Comparison of ENCODE assay signal across 8 mouse cellular contexts in genomic region chr7:24400082-24400452, GRCm38 (mm10). TPM values are rescaled to one million over a fixed set of nuclear protein-coding genes. Genes with fewer than 3 reads are reported as not detected.
DNase-seq lines count a peak whose midpoint lies in the region; ATAC-seq and TF ChIP-seq lines count a peak whose summit lies in the region.

No protein-coding gene starts in this region.

- peaks cover 30% of the 10 kb centered on the region for H3K36me3 ChIP-seq in heart, embryonic 14.5 days (ENCODE audit: control insufficient read depth, insufficient read depth, low read length)
- H3K36me3 ChIP-seq in ES-E14 (ENCODE audit: control insufficient read depth, insufficient read depth, low read length, poor library complexity, severe bottlenecking) (no peaks in the 10 kb centered on the region; the same call in 1 of the 2 replicates), macrophage (ENCODE audit: inconsistent target) (peaks cover 35% of the 10 kb centered on the region)
- peaks cover 9% of the 10 kb centered on the region; the same call in 1 of the 2 replicates for H3K36me3 ChIP-seq in forebrain, embryonic 16.5 days (ENCODE audit: control insufficient read depth, insufficient read depth)

- ATAC-seq in heart, embryonic 14.5 days (ENCODE audit: insufficient number of reproducible peaks, insufficient read depth, low FRiP score, low read depth), result no peak
- ATAC-seq in forebrain, embryonic 16.5 days, result peak; percentile 9

- H3K79me2 ChIP-seq in macrophage (ENCODE audit: inconsistent target), result peaks cover 64% of the 10 kb centered on the region

- no peaks in the 10 kb centered on the region for H3K27me3 ChIP-seq in heart, embryonic 14.5 days (ENCODE audit: control insufficient read depth, insufficient read depth, low read length)
- H3K27me3 ChIP-seq in forebrain, embryonic 16.5 days (replicated peaks; ENCODE audit: control insufficient read depth, insufficient read depth, low read length), result no peaks in the 10 kb centered on the region

- peak overlapping the region; percentile 73 to 97 for H3K27ac ChIP-seq in heart, embryonic 14.5 days (replicated peaks in 1 of 2; ENCODE audit: control insufficient read depth in 1 of 2, insufficient read depth in 1 of 2, low read depth in 2 of 2, low read length in 2 of 2)
- no peak overlapping the region for H3K27ac ChIP-seq in ES-E14 (ENCODE audit: insufficient read depth, low read depth, low read length, poor library complexity, severe bottlenecking)
- peak overlapping the region; percentile 92 for H3K27ac ChIP-seq in forebrain, embryonic 16.5 days (ENCODE audit: low read length)
- H3K27ac ChIP-seq in macrophage, result peak overlapping the region; percentile 90

- intact Hi-C loops in heart, postnatal 14 days (cut with DNase I), result loop anchor here (5.0 kb wide), 2 partner anchors 83 to 313 kb away; partner anchors contain the start of gene Zfp94
- intact Hi-C loops in left cerebral cortex, postnatal 14 days (cut with DNase I), result no loop called here
- intact Hi-C loops in left cerebral cortex, postnatal 36 days (cut with DNase I), result no loop called here

- H3K4me3 ChIP-seq in heart, embryonic 14.5 days (ENCODE audit: control insufficient read depth in 1 of 2, insufficient read depth in 1 of 2, low read depth in 1 of 2, low read length in 2 of 2), result peak overlapping the region; percentile 61 to 83
- peak overlapping the region; percentile 80 to 84 for H3K4me3 ChIP-seq in ES-E14 (ENCODE audit: insufficient read depth in 1 of 2, low read depth in 1 of 2, low read length in 2 of 2, poor library complexity in 1 of 2, severe bottlenecking in 1 of 2)
- H3K4me3 ChIP-seq in forebrain, embryonic 16.5 days (replicated peaks; ENCODE audit: low read length), result peak overlapping the region; percentile 46
- H3K4me3 ChIP-seq in macrophage (ENCODE audit: inconsistent target), result peak overlapping the region; percentile 66

- peaks cover 4% of the 10 kb centered on the region; the same call in 1 of the 2 replicates for H3K9me3 ChIP-seq in heart, embryonic 14.5 days (ENCODE audit: control insufficient read depth, low read length)
- H3K9me3 ChIP-seq in ES-E14 (ENCODE audit: control insufficient read depth, insufficient read depth, low read depth, low read length), result no peaks in the 10 kb centered on the region
- no peaks in the 10 kb centered on the region for H3K9me3 ChIP-seq in forebrain, embryonic 16.5 days (ENCODE audit: control insufficient read depth, low read length)

- DNase-seq in heart, postnatal 14 days, result no peak
- no peak for DNase-seq in ES-E14 (ENCODE audit: low read depth, low spot score)
- no peak for DNase-seq in right cerebral cortex, postnatal 10 days (ENCODE audit: low spot score in 2 of 2)
- no peak for DNase-seq in left cerebral cortex, postnatal 14 days (ENCODE audit: low spot score in 2 of 2)
- no peak for DNase-seq in left cerebral cortex, postnatal 36 days (ENCODE audit: low spot score in 2 of 2)

- WGBS in heart, embryonic 14.5 days, result 14% methylated on average over 3 of the region's 3 CpGs
- 10% methylated on average over 3 of the region's 3 CpGs for WGBS in forebrain, embryonic 16.5 days
- WGBS in macrophage (ENCODE audit: missing documents), result 6% methylated on average over 3 of the region's 3 CpGs

- peak overlapping the region; percentile 58 for H3K4me2 ChIP-seq in heart, embryonic 14.5 days (ENCODE audit: low read length)
- peak overlapping the region; percentile 48 for H3K4me2 ChIP-seq in forebrain, embryonic 16.5 days (ENCODE audit: low read length)

- in situ Hi-C loops in ES-E14 (cut with MboI; ENCODE audit: low sequenced_read_pairs in 2 of 2, unreplicated experiment in 2 of 2), result loop anchor here in 1 of 2 experiments (25.0 kb wide), 1 partner anchor 112 kb away; the partner anchor contains the start of genes AC161166.1 and Zfp428

- H3K4me1 ChIP-seq in heart, embryonic 14.5 days (ENCODE audit: control insufficient read depth in 2 of 2, insufficient read depth in 2 of 2, low read length in 2 of 2), result peaks cover 3% of the 10 kb centered on the region in 2 experiments; a peak in 2 of 4 replicates
- no peaks in the 10 kb centered on the region for H3K4me1 ChIP-seq in ES-E14 (ENCODE audit: control insufficient read depth in 2 of 2, insufficient read depth in 2 of 2, low read length in 2 of 2, poor library complexity in 1 of 2)
- peaks cover 6% of the 10 kb centered on the region; the same call in 1 of the 2 replicates for H3K4me1 ChIP-seq in forebrain, embryonic 16.5 days (replicated peaks; ENCODE audit: control insufficient read depth, insufficient read depth, low read length)

- H3K9ac ChIP-seq in heart, embryonic 14.5 days (ENCODE audit: low read length), result peak overlapping the region; percentile 76
- H3K9ac ChIP-seq in ES-E14 (ENCODE audit: insufficient read depth, low read depth, low read length, poor library complexity, severe bottlenecking), result peak overlapping the region; percentile 67
- peak overlapping the region; percentile 50 for H3K9ac ChIP-seq in forebrain, embryonic 16.5 days (replicated peaks; ENCODE audit: low read depth, low read length)

TF ChIP-seq in ES-E14, 5 proteins besides CTCF, POLR2A, EP300 and RAD21:
- TF ChIP-seq ZC3H11A (IDR thresholded peaks at IDR 0.05; ENCODE audit: borderline replicate concordance, low read depth, low read length) (no peak), CHD2 (IDR thresholded peaks at IDR 0.05; ENCODE audit: low read depth, low read length) (no peak), MAFK (IDR thresholded peaks at IDR 0.05; ENCODE audit: insufficient read depth, low read depth, low read length) (no peak), HCFC1 (IDR thresholded peaks at IDR 0.05; ENCODE audit: borderline replicate concordance, insufficient read depth, low read length) (no peak), ZNF384 (IDR thresholded peaks at IDR 0.05; ENCODE audit: low read depth, low read length) (no peak)

RNA-seq across cellular contexts. Expression of gene Smg9, which starts 0.6 kb away (rescaled TPM):
- 18.4 and 20.7 TPM in 2 replicates for polyA plus RNA-seq in heart, embryonic 14.5 days (2014; fragmentation: Nextera tagmentation; extraction: Ambion mirVana)
- 10 to 100 TPM in 1 of 2 experiments, 1 to 10 TPM in 1; 9.4 to 10.2 TPM for total RNA-seq in heart, postnatal 14 days (2021)
- total RNA-seq in ES-E14 (2012; rRNA removed), result 25.7 and 35.7 TPM in 2 replicates
- 30.3 and 35.2 TPM in 2 replicates for polyA plus RNA-seq in forebrain, embryonic 16.5 days (2015; fragmentation: Nextera tagmentation; extraction: Ambion mirVana)
- total RNA-seq in macrophage (2018; cell fraction: chromatin; rRNA removed), result 100 to 1,000 TPM; 127 to 223 (median 160) TPM
- total RNA-seq in macrophage (2018; cell fraction: cytosol; rRNA removed), result 10 to 100 TPM; 15.4 to 41.1 (median 24.8) TPM
- total RNA-seq in macrophage (2018; cell fraction: nucleus; rRNA removed), result 100 to 1,000 TPM in 11 of 26 experiments, 10 to 100 TPM in 15; 59.9 to 137 (median 93.6) TPM
- 19.7 to 29.3 TPM (median 20.3 TPM) in 3 replicates for polyA plus RNA-seq in macrophage (2018)
- 10 to 100 TPM; 35.5 to 39.7 TPM for total RNA-seq in left cerebral cortex, postnatal 14 days (2021)
- 10 to 100 TPM; 39.6 to 51.1 TPM for total RNA-seq in left cerebral cortex, postnatal 36 days (2021)

RNA-seq across cellular contexts. Expression of gene Kcnn4, which starts 30.0 kb away (rescaled TPM):
- 1.4 and 1.8 TPM in 2 replicates for polyA plus RNA-seq in heart, embryonic 14.5 days (2014; fragmentation: Nextera tagmentation; extraction: Ambion mirVana)
- total RNA-seq in heart, postnatal 14 days (2021), result 1 to 10 TPM; 1.0 to 3.3 TPM
- total RNA-seq in ES-E14 (2012; rRNA removed), result 3.2 and 5.3 TPM in 2 replicates
- polyA plus RNA-seq in forebrain, embryonic 16.5 days (2015; fragmentation: Nextera tagmentation; extraction: Ambion mirVana), result 0.63 and 0.80 TPM in 2 replicates
- total RNA-seq in macrophage (2018; cell fraction: chromatin; rRNA removed), result 100 to 1,000 TPM in 4 of 26 experiments, 10 to 100 TPM in 21, 1 to 10 TPM in 1; 5.6 to 198 (median 45.1) TPM
- total RNA-seq in macrophage (2018; cell fraction: cytosol; rRNA removed), result 10 to 100 TPM; 16.1 to 69.7 (median 46.9) TPM
- 100 to 1,000 TPM in 8 of 26 experiments, 10 to 100 TPM in 18; 15.3 to 160 (median 78.6) TPM for total RNA-seq in macrophage (2018; cell fraction: nucleus; rRNA removed)
- 11.1 to 85.5 TPM (median 12.1 TPM) in 3 replicates for polyA plus RNA-seq in macrophage (2018)
- under 1 TPM; 0.32 to 0.40 TPM for total RNA-seq in left cerebral cortex, postnatal 14 days (2021)
- total RNA-seq in left cerebral cortex, postnatal 36 days (2021), result under 1 TPM; 0.42 to 0.77 TPM

RNA-seq across cellular contexts. Expression of gene Lypd5, which starts 51.1 kb away (rescaled TPM):
- not detected in 2 replicates for polyA plus RNA-seq in heart, embryonic 14.5 days (2014; fragmentation: Nextera tagmentation; extraction: Ambion mirVana)
- not detected for total RNA-seq in heart, postnatal 14 days (2021)
- total RNA-seq in ES-E14 (2012; rRNA removed), result not detected in 2 replicates
- polyA plus RNA-seq in forebrain, embryonic 16.5 days (2015; fragmentation: Nextera tagmentation; extraction: Ambion mirVana), result not detected in 2 replicates
- not detected for total RNA-seq in macrophage (2018; cell fraction: chromatin; rRNA removed)
- total RNA-seq in macrophage (2018; cell fraction: cytosol; rRNA removed), result not detected
- not detected for total RNA-seq in macrophage (2018; cell fraction: nucleus; rRNA removed)
- not detected in 3 replicates for polyA plus RNA-seq in macrophage (2018)
- not detected for total RNA-seq in left cerebral cortex, postnatal 14 days (2021)
- not detected for total RNA-seq in left cerebral cortex, postnatal 36 days (2021)

RNA-seq across cellular contexts. Expression of gene Irgc1, which starts 52.0 kb away (rescaled TPM):
- polyA plus RNA-seq in heart, embryonic 14.5 days (2014; fragmentation: Nextera tagmentation; extraction: Ambion mirVana), result not detected in 2 replicates
- total RNA-seq in heart, postnatal 14 days (2021), result not detected
- total RNA-seq in ES-E14 (2012; rRNA removed), result 0.16 TPM in 1 of 2 replicates, not detected in the other
- polyA plus RNA-seq in forebrain, embryonic 16.5 days (2015; fragmentation: Nextera tagmentation; extraction: Ambion mirVana), result not detected in 2 replicates
- 1 to 10 TPM in 1 of 26 experiments, not detected in 25; 2.5 TPM for total RNA-seq in macrophage (2018; cell fraction: chromatin; rRNA removed)
- total RNA-seq in macrophage (2018; cell fraction: cytosol; rRNA removed), result under 1 TPM in 6 of 26 experiments, not detected in 20; 0.09 to 0.19 (median 0.10) TPM
- 1 to 10 TPM in 1 of 26 experiments, not detected in 25; 1.5 TPM for total RNA-seq in macrophage (2018; cell fraction: nucleus; rRNA removed)
- polyA plus RNA-seq in macrophage (2018), result not detected in 3 replicates
- total RNA-seq in left cerebral cortex, postnatal 14 days (2021), result under 1 TPM in 1 of 2 experiments, not detected in 1; 0.19 TPM
- total RNA-seq in left cerebral cortex, postnatal 36 days (2021), result under 1 TPM; 0.42 to 0.72 TPM
